Mouse (Mus musculus) heart, embryonic 12.5 days (tissue): Measurements from ENCODE around the gene Naa11. TPM values are rescaled to one million over a fixed set of nuclear protein-coding genes. Genes with fewer than 3 reads are reported as not detected.

ENCODE experiments used
- ATAC-seq: fragments of 200-750 bp; cut with Nextera tagmentation; 2 replicates; pipeline ENCODE4 v1.8.0; 2017; ENCODE audit warnings: moderate TSS enrichment, moderate library complexity; ENCODE audit not compliant: insufficient number of reproducible peaks, low FRiP score
- H3K27ac ChIP-seq: fragments of 300-500 bp; sonication (generic); 2 replicates; pipeline ENCODE4 v1.5.1; 2016; ENCODE audit warnings: mild to moderate bottlenecking, moderate library complexity; ENCODE audit not compliant: poor library complexity, severe bottlenecking
- H3K27me3 ChIP-seq: fragments of 300-500 bp; sonication (generic); replicated peaks from 2 replicates; pipeline ENCODE4 v1.6.1; 2016; ENCODE audit warnings: mild to moderate bottlenecking, moderate library complexity
- H3K36me3 ChIP-seq: fragments of 300-500 bp; sonication (generic); 2 replicates; pipeline ENCODE4 v1.6.1; 2016; ENCODE audit warnings: mild to moderate bottlenecking, moderate library complexity
- H3K4me1 ChIP-seq: fragments of 300-500 bp; sonication (generic); replicated peaks from 2 replicates; pipeline ENCODE4 v1.6.1; 2016; ENCODE audit warnings: mild to moderate bottlenecking
- H3K4me2 ChIP-seq: fragments of 300-500 bp; sonication (generic); 2 replicates; pipeline ENCODE4 v1.6.1; 2016; ENCODE audit warnings: mild to moderate bottlenecking, moderate library complexity
- H3K4me3 ChIP-seq: fragments of 300-500 bp; sonication (generic); 2 replicates; pipeline ENCODE4 v1.5.1; 2016; ENCODE audit warnings: mild to moderate bottlenecking
- H3K9ac ChIP-seq: fragments of 300-500 bp; sonication (generic); 2 replicates; pipeline ENCODE4 v1.6.1; 2016; ENCODE audit warnings: mild to moderate bottlenecking, moderate library complexity
- H3K9me3 ChIP-seq: fragments of 300-500 bp; sonication (generic); replicated peaks from 2 replicates; pipeline ENCODE4 v1.6.1; 2016; ENCODE audit warnings: mild to moderate bottlenecking, moderate library complexity
- WGBS: fragments of 180-500 bp; shearing (Covaris S2); methylation state at CpG from one replicate; pipeline ENCODE4 v1.1.7; 2016; 5-methylcytosine and 5-hydroxymethylcytosine counted together
- polyA plus RNA-seq: library from polyadenylated mRNA; unstranded; fragments of >200 nt; fragmentation: Nextera tagmentation; extraction: Ambion mirVana; gene quantifications from 2 replicates; pipeline ENCODE4 v1.2.1, GENCODE M21; 2016

Naa11 gene
- 0.06 TPM in 1 of 2 replicates, not detected in the other for polyA plus RNA-seq

- H3K27me3 ChIP-seq: no peaks in the 10 kb centered on the region
- no peak within 1 kb of the TSS for H3K27ac ChIP-seq
- H3K9me3 ChIP-seq: no peaks in the 10 kb centered on the region
- H3K9ac ChIP-seq: no peak within 1 kb of the TSS
- H3K4me2 ChIP-seq: no peak within 1 kb of the TSS
- peaks cover 17% of the 10 kb centered on the region for H3K4me1 ChIP-seq
- H3K36me3 ChIP-seq: no peaks in the 10 kb centered on the region
- H3K4me3 ChIP-seq: no peak within 1 kb of the TSS
- WGBS: 93% methylated on average over 23 of the region's 23 CpGs
- no peak for ATAC-seq
These were observed at the start of gene Naa11 for GRCm38 (mm10) chr5:97392160-97392559. Gene Naa11, minus strand, starts transcription at chr5:97392379.

GRCm38 (mm10) chr5:97432512-97432911, 40.3 kb upstream of the Naa11 start:
- no peak for ATAC-seq
- WGBS: 79% methylated on average over 2 of the region's 2 CpGs
- H3K27me3 ChIP-seq: no peaks in the 10 kb centered on the region
- H3K9me3 ChIP-seq: no peaks in the 10 kb centered on the region
- H3K9ac ChIP-seq: no peak overlapping the region
- no peaks in the 10 kb centered on the region for H3K4me1 ChIP-seq
- no peak overlapping the region for H3K27ac ChIP-seq
- H3K4me3 ChIP-seq: no peak overlapping the region
- H3K4me2 ChIP-seq: no peak overlapping the region
- H3K36me3 ChIP-seq: no peaks in the 10 kb centered on the region

GRCm38 (mm10) chr5:97429976-97430375, 37.8 kb upstream of the Naa11 start:
- Histone ChIP-seq H3K9me3 (no peaks in the 10 kb centered on the region), H3K36me3 (no peaks in the 10 kb centered on the region), H3K9ac (no peak overlapping the region), H3K4me1 (no peaks in the 10 kb centered on the region), H3K4me2 (no peak overlapping the region), H3K27me3 (no peaks in the 10 kb centered on the region), H3K4me3 (no peak overlapping the region), H3K27ac (no peak overlapping the region)
- 90% methylated on average over 9 of the region's 9 CpGs for WGBS
- ATAC-seq: no peak

- Histone ChIP-seq H3K27ac (no peak overlapping the region), H3K4me2 (no peak overlapping the region), H3K27me3 (no peaks in the 10 kb centered on the region), H3K4me1 (no peaks in the 10 kb centered on the region), H3K9me3 (no peaks in the 10 kb centered on the region), H3K4me3 (no peak overlapping the region), H3K36me3 (no peaks in the 10 kb centered on the region), H3K9ac (no peak overlapping the region)
- no peak for ATAC-seq
- 85% methylated on average over 2 of the region's 2 CpGs for WGBS
These were observed 29.5 kb upstream of the Naa11 start for GRCm38 (mm10) chr5:97421669-97422068.

- no peak overlapping the region for H3K9ac ChIP-seq
- H3K9me3 ChIP-seq: no peaks in the 10 kb centered on the region
- H3K27me3 ChIP-seq: no peaks in the 10 kb centered on the region
- H3K4me3 ChIP-seq: no peak overlapping the region
- no peaks in the 10 kb centered on the region for H3K36me3 ChIP-seq
- no peak overlapping the region for H3K27ac ChIP-seq
- H3K4me2 ChIP-seq: no peak overlapping the region
- no peaks in the 10 kb centered on the region for H3K4me1 ChIP-seq
- 78% methylated on average over 2 of the region's 2 CpGs for WGBS
- no peak for ATAC-seq
These were observed 25.0 kb upstream of the Naa11 start for GRCm38 (mm10) chr5:97417185-97417584.

- no peak for ATAC-seq
- Histone ChIP-seq H3K36me3 (no peaks in the 10 kb centered on the region), H3K9ac (no peak overlapping the region), H3K4me3 (no peak overlapping the region), H3K9me3 (no peaks in the 10 kb centered on the region), H3K4me2 (no peak overlapping the region), H3K4me1 (no peaks in the 10 kb centered on the region), H3K27me3 (no peaks in the 10 kb centered on the region), H3K27ac (no peak overlapping the region)
- WGBS: 81% methylated on average over 6 of the region's 6 CpGs
These were observed 23.7 kb upstream of the Naa11 start for GRCm38 (mm10) chr5:97415837-97416236.

GRCm38 (mm10) chr5:97413716-97414115, 21.5 kb upstream of the Naa11 start:
- H3K4me2 ChIP-seq: no peak overlapping the region
- H3K27me3 ChIP-seq: no peaks in the 10 kb centered on the region
- no peak overlapping the region for H3K4me3 ChIP-seq
- no peak for ATAC-seq
- WGBS: 80% methylated on average over 3 of the region's 3 CpGs
- H3K4me1 ChIP-seq: no peaks in the 10 kb centered on the region
- H3K9ac ChIP-seq: no peak overlapping the region
- no peaks in the 10 kb centered on the region for H3K9me3 ChIP-seq
- no peak overlapping the region for H3K27ac ChIP-seq
- no peaks in the 10 kb centered on the region for H3K36me3 ChIP-seq

- no peak for ATAC-seq
- H3K4me1 ChIP-seq: no peaks in the 10 kb centered on the region
- no peak overlapping the region for H3K4me3 ChIP-seq
- WGBS: 84% methylated on average over 6 of the region's 6 CpGs
- H3K4me2 ChIP-seq: no peak overlapping the region
- H3K36me3 ChIP-seq: no peaks in the 10 kb centered on the region
- no peak overlapping the region for H3K27ac ChIP-seq
- H3K9me3 ChIP-seq: no peaks in the 10 kb centered on the region
- H3K9ac ChIP-seq: no peak overlapping the region
- H3K27me3 ChIP-seq: no peaks in the 10 kb centered on the region
These were observed 18.0 kb upstream of the Naa11 start for GRCm38 (mm10) chr5:97410190-97410589.

GRCm38 (mm10) chr5:97409234-97409704, 17.1 kb upstream of the Naa11 start:
- Histone ChIP-seq H3K4me3 (no peak overlapping the region), H3K36me3 (no peaks in the 10 kb centered on the region), H3K4me1 (no peaks in the 10 kb centered on the region), H3K27me3 (no peaks in the 10 kb centered on the region), H3K27ac (no peak overlapping the region), H3K9ac (no peak overlapping the region), H3K9me3 (no peaks in the 10 kb centered on the region), H3K4me2 (no peak overlapping the region)
- 65% methylated on average over 4 of the region's 4 CpGs for WGBS
- no peak for ATAC-seq

GRCm38 (mm10) chr5:97401042-97401441, 8.9 kb upstream of the Naa11 start:
- no peak for ATAC-seq
- Histone ChIP-seq H3K9ac (no peak overlapping the region), H3K36me3 (no peaks in the 10 kb centered on the region), H3K27me3 (no peaks in the 10 kb centered on the region), H3K4me3 (no peak overlapping the region), H3K4me2 (no peak overlapping the region), H3K9me3 (no peaks in the 10 kb centered on the region), H3K4me1 (no peaks in the 10 kb centered on the region), H3K27ac (no peak overlapping the region)

- Histone ChIP-seq H3K27me3 (no peaks in the 10 kb centered on the region), H3K36me3 (no peaks in the 10 kb centered on the region), H3K27ac (no peak overlapping the region), H3K4me2 (no peak overlapping the region), H3K4me1 (no peaks in the 10 kb centered on the region), H3K4me3 (no peak overlapping the region), H3K9me3 (no peaks in the 10 kb centered on the region), H3K9ac (no peak overlapping the region)
- 79% methylated on average over 4 of the region's 4 CpGs for WGBS
- ATAC-seq: no peak
These were observed 5.4 kb upstream of the Naa11 start for GRCm38 (mm10) chr5:97397585-97397984.

- H3K27me3 ChIP-seq: no peaks in the 10 kb centered on the region
- no peak for ATAC-seq
- no peaks in the 10 kb centered on the region for H3K36me3 ChIP-seq
- 45% methylated on average over 6 of the region's 6 CpGs for WGBS
- no peak overlapping the region for H3K27ac ChIP-seq
- no peak overlapping the region for H3K9ac ChIP-seq
- H3K9me3 ChIP-seq: no peaks in the 10 kb centered on the region
- H3K4me1 ChIP-seq: peaks cover 19% of the 10 kb centered on the region
- H3K4me2 ChIP-seq: peak overlapping the region; percentile 52
- H3K4me3 ChIP-seq: 0 out of 2 replicates have a peak overlapping the region, but pooled peaks have one; percentile 20
These were observed 4.6 kb downstream of the Naa11 start for GRCm38 (mm10) chr5:97387622-97388021.
